Mouse (Mus musculus) forebrain, embryonic 15.5 days (tissue): ENCODE results near the gene Dnajb4. TPM values are rescaled to one million over a fixed set of nuclear protein-coding genes. Genes with fewer than 3 reads are reported as not detected.

ENCODE experiments used
- ATAC-seq: fragments of 200-750 bp; cut with Nextera tagmentation; replicated peaks from 2 replicates; pipeline ENCODE4 v1.8.0; 2017; ENCODE audit warnings: mild to moderate bottlenecking, moderate TSS enrichment, moderate library complexity
- H3K27ac ChIP-seq: fragments of 300-500 bp; sonication (generic); replicated peaks from 2 replicates; pipeline ENCODE4 v1.5.1; 2015; ENCODE audit warnings: mild to moderate bottlenecking, inconsistent platforms
- H3K27me3 ChIP-seq: fragments of 300-500 bp; sonication (generic); 2 replicates; pipeline ENCODE4 v1.6.1; 2015; ENCODE audit warnings: inconsistent platforms
- H3K36me3 ChIP-seq: fragments of 300-500 bp; sonication (generic); 2 replicates; pipeline ENCODE4 v1.6.1; 2015; ENCODE audit warnings: mild to moderate bottlenecking, inconsistent platforms
- H3K4me1 ChIP-seq: fragments of 300-500 bp; sonication (generic); 2 replicates; pipeline ENCODE4 v1.6.1; 2015; ENCODE audit warnings: inconsistent platforms
- H3K4me2 ChIP-seq: fragments of 300-500 bp; sonication (generic); replicated peaks from 2 replicates; pipeline ENCODE4 v1.6.1; 2015; ENCODE audit warnings: mild to moderate bottlenecking, inconsistent platforms
- H3K4me3 ChIP-seq: fragments of 300-500 bp; sonication (generic); 2 replicates; pipeline ENCODE4 v1.5.1; 2015; ENCODE audit warnings: mild to moderate bottlenecking, inconsistent platforms
- H3K9ac ChIP-seq: fragments of 300-500 bp; sonication (generic); replicated peaks from 2 replicates; pipeline ENCODE4 v1.6.1; 2015; ENCODE audit warnings: mild to moderate bottlenecking, inconsistent platforms
- H3K9me3 ChIP-seq: fragments of 300-500 bp; sonication (generic); 2 replicates; pipeline ENCODE4 v1.6.1; 2016; ENCODE audit warnings: inconsistent platforms
- WGBS: fragments of 180-500 bp; shearing (Covaris S2); methylation state at CpG from one replicate; pipeline ENCODE4 v1.1.7; 2015; ENCODE audit warnings: mixed read lengths; 5-methylcytosine and 5-hydroxymethylcytosine counted together
- polyA plus RNA-seq: library from polyadenylated mRNA; unstranded; fragments of >200 nt; fragmentation: Nextera tagmentation; extraction: Ambion mirVana; gene quantifications from 2 replicates; pipeline ENCODE4 v1.2.1, GENCODE M21; 2015

The Dnajb4 gene
- polyA plus RNA-seq, 1 experiment from 2014 or later = 35.4 TPM

DNA sequence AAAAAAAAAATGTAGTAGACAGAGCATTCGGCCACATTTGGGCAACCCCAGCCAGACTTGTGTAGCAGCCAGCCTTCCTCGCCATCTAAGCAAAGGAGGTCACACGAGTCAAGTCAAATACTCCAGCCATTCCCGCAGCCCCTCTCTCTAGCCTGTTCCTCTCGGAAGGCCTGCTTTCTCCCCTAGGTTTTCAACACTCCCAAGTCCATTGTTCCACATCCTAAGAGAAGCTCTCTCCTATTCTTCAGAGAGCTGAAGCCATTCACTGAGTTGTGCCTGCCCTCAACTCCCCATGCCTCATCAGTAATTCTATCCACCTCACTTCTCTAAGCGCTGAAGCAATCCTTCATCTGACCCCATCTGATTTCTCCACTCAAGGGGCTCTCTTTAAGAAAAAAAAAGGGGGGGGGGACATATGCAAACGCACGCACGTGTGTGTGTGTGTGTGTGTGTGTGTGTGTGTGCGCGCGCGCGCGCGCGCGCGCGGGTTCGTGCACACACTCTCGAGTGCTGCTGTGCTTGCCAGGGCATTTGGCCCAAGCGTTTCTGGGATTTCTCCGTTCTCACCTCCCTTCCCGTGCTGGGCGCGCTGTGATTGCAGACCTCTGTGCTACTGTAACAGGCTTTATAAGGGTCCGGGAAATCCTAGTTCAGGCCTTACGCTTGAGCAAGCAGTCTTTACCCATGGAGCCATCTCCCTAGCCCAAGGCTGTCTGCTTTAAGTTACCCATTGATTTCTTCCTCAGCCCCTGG is 43.2 kb downstream of the Dnajb4 start:
- Histone ChIP-seq H3K9me3 (no peaks in the 10 kb centered on the region), H3K4me2 (peak overlapping the region; percentile 81), H3K27ac (no peak overlapping the region; the same call in 1 of the 2 replicates), H3K27me3 (peaks cover 13% of the 10 kb centered on the region; the same call in 1 of the 2 replicates), H3K36me3 (no peaks in the 10 kb centered on the region), H3K4me1 (peaks cover 21% of the 10 kb centered on the region), H3K9ac (peak overlapping the region; percentile 32), H3K4me3 (peak overlapping the region; percentile 46)
- peak; percentile 56 for ATAC-seq
- 5% methylated on average over 29 of the region's 29 CpGs for WGBS

DNA sequence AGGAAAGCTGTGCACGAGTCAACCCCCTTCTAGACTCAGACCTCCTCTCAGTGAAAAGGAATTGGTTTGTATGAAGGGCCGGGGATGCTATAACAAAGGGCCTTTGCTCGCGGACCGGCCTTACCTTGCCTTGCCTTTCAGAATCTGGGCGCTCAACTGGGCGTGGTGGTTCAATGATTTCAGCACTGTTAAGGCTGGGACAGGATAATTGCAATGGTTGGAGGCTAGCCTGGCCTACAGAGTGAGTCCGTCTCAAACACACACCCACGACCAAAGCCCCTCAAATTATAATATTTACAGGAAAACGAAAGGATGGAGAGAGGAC is 44.0 kb downstream of the Dnajb4 start, which contains the start of gene Gipc2:
Gene Gipc2 (minus strand): TSS at position 132 of the 325 bp plus-strand sequence.
- peak within 1 kb of the TSS; percentile 1; the same call in 1 of the 2 replicates for H3K27ac ChIP-seq
- H3K9me3 ChIP-seq = no peaks in the 10 kb centered on the region
- H3K27me3 ChIP-seq = peaks cover 13% of the 10 kb centered on the region; the same call in 1 of the 2 replicates
- H3K36me3 ChIP-seq = no peaks in the 10 kb centered on the region
- H3K9ac ChIP-seq = peak within 1 kb of the TSS; percentile 52
- H3K4me3 ChIP-seq = peak within 1 kb of the TSS; percentile 46
- ATAC-seq = no peak; the same call in 1 of the 2 replicates
- peak within 1 kb of the TSS; percentile 81 for H3K4me2 ChIP-seq
- H3K4me1 ChIP-seq = peaks cover 21% of the 10 kb centered on the region
- 2% methylated on average over 10 of the region's 10 CpGs for whole genome bisulfite sequencing

DNA sequence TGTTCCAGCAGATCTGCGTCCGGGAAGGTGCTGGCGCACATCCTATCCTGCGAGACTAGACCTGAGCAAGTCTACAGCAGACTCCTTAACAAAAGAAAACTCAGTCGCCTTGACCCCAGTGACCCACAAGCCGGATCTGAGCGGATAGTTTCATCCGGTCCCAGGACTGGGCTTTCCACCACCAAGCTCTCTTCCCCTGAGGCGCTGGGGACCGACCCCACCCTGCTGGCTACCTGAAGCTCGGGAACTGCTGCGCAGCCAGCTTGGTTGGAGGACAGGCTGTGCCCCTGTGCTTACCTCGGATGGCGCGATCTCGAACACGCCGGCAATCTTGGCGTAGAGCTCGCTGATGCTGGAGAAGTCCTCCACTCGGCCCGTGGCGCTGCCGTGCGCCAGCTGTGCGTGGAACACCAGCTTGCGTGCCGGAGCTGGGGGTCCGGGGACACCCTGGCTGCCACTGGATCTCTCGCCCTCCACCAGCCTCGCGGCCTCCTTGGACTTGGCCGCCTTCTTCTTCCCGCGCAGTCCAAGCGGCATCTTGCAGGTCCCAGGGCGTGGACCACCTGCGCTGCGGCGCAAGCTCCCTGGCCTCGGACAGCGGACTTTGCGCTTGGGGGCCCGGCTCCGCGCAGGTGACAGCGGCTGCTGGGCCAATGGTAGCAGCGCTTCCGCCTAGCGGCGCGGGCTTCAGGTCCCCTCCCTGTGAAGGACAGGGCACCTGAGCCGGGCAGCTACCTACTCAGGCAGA is 44.6 kb downstream of the Dnajb4 start:
- peak overlapping the region; percentile 46 for H3K4me3 ChIP-seq
- 1% methylated on average over 53 of the region's 53 CpGs for WGBS
- H3K27me3 ChIP-seq = peaks cover 13% of the 10 kb centered on the region; the same call in 1 of the 2 replicates
- peak overlapping the region; percentile 52 for H3K9ac ChIP-seq
- 0 out of 2 replicates have a peak overlapping the region, but pooled peaks have one; percentile 1 for H3K27ac ChIP-seq
- H3K9me3 ChIP-seq = no peaks in the 10 kb centered on the region
- peak; percentile 72 for ATAC-seq
- no peaks in the 10 kb centered on the region for H3K36me3 ChIP-seq
- H3K4me2 ChIP-seq = peak overlapping the region; percentile 81
- peaks cover 21% of the 10 kb centered on the region for H3K4me1 ChIP-seq

DNA sequence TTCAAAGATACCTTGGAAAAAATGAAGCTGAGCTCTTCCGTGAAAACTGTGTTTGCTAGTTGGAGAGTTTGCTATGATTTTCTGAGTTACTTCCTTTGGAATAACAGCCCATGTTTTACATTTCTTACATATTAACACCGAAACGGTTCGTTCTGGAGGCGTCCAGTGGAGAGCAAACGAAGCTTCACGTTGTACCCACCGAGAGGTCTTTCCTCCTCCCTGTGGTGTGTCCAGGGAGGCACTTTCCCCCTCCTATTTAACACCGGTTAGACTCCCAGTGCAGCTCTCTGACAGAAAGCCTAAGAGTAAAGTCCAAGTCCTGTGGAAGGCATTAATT is 45.1 kb downstream of the Dnajb4 start:
- no peaks in the 10 kb centered on the region for H3K9me3 ChIP-seq
- H3K27me3 ChIP-seq = peaks cover 13% of the 10 kb centered on the region; the same call in 1 of the 2 replicates
- H3K9ac ChIP-seq = no peak overlapping the region; the same call in 1 of the 2 replicates
- WGBS = 37% methylated on average over 9 of the region's 9 CpGs
- peaks cover 21% of the 10 kb centered on the region for H3K4me1 ChIP-seq
- no peak for ATAC-seq
- H3K36me3 ChIP-seq = no peaks in the 10 kb centered on the region
- H3K4me3 ChIP-seq = peak overlapping the region; percentile 46
- H3K27ac ChIP-seq = no peak overlapping the region
- peak overlapping the region; percentile 81 for H3K4me2 ChIP-seq

DNA sequence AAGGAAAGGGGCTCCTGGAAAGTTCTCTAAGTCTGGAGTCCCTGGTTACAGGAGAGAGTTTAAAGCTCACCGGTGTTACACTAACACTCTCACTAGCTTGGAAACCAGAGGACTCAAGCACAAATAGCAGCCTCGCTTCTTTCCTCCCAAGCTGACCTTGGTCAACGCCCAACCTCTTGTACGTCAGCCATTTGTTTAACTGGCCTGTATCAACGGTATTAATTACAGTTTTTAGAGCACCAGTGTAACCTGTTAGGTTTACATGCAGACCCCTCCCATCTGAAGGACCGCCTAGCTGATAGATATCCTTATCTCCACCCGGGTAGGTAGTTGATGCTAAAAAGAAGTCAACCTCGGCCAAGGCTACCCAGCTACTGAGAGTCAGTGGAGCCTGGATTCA is 46.8 kb downstream of the Dnajb4 start:
- no peak for ATAC-seq
- H3K4me2 ChIP-seq = no peak overlapping the region
- H3K36me3 ChIP-seq = no peaks in the 10 kb centered on the region
- 91% methylated on average over 8 of the region's 8 CpGs for WGBS
- no peak overlapping the region for H3K27ac ChIP-seq
- H3K4me3 ChIP-seq = no peak overlapping the region
- H3K4me1 ChIP-seq = peaks cover 26% of the 10 kb centered on the region
- H3K9me3 ChIP-seq = no peaks in the 10 kb centered on the region
- H3K27me3 ChIP-seq = peaks cover 13% of the 10 kb centered on the region; the same call in 1 of the 2 replicates
- H3K9ac ChIP-seq = no peak overlapping the region

DNA sequence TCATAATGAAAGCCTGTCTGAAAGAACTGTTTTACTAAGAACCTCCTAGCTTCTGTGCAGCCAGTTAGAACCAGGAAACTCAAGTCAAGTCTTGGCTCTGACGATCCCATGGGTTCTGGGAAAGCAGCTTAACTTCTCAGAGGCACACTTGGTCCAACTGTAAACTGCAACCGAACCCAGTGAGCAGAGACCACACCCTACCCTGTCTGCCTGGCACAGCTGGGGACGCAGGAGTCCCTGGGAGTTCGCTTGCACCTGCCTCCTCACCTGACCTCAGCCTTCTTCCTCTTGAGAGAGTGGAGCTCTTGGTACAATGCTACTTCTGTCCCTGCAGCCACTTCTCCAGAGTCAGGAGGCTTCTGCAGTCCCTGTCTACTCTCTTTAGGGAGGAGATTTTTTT is 49.5 kb downstream of the Dnajb4 start:
- peaks cover 12% of the 10 kb centered on the region for H3K4me1 ChIP-seq
- ATAC-seq = no peak
- no peak overlapping the region for H3K4me2 ChIP-seq
- H3K9ac ChIP-seq = no peak overlapping the region
- no peak overlapping the region for H3K27ac ChIP-seq
- H3K4me3 ChIP-seq = no peak overlapping the region
- H3K9me3 ChIP-seq = no peaks in the 10 kb centered on the region
- peaks cover 10% of the 10 kb centered on the region; the same call in 1 of the 2 replicates for H3K27me3 ChIP-seq
- no peaks in the 10 kb centered on the region for H3K36me3 ChIP-seq
- 67% methylated on average over 4 of the region's 4 CpGs for WGBS

DNA sequence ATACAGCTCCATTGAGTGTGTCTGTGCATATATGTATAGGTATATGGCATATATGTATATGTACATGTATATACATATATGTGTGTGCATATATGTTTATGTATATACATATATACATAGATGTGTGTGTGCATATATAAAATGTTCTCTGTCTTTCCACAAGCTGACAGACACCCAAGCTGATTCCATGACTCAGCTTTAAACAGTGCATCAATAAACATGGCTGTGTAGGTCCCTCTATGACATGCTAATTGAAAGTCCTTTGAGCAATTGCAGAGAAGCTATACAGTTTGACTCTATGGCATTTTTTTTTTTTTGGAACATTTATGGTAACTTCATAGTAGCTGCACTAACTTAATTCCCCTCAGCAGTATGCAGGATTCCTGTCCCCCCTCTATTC is 50.8 kb downstream of the Dnajb4 start:
- 0 out of 2 replicates have a peak, but pooled peaks have one; percentile 33 for ATAC-seq
- H3K4me3 ChIP-seq = no peak overlapping the region
- no peaks in the 10 kb centered on the region for H3K36me3 ChIP-seq
- peaks cover 13% of the 10 kb centered on the region for H3K4me1 ChIP-seq
- 0 out of 2 replicates have a peak, but pooled peaks cover 4% of the 10 kb centered on the region for H3K27me3 ChIP-seq
- H3K9ac ChIP-seq = no peak overlapping the region
- no peaks in the 10 kb centered on the region for H3K9me3 ChIP-seq
- no peak overlapping the region for H3K27ac ChIP-seq
- no peak overlapping the region for H3K4me2 ChIP-seq

DNA sequence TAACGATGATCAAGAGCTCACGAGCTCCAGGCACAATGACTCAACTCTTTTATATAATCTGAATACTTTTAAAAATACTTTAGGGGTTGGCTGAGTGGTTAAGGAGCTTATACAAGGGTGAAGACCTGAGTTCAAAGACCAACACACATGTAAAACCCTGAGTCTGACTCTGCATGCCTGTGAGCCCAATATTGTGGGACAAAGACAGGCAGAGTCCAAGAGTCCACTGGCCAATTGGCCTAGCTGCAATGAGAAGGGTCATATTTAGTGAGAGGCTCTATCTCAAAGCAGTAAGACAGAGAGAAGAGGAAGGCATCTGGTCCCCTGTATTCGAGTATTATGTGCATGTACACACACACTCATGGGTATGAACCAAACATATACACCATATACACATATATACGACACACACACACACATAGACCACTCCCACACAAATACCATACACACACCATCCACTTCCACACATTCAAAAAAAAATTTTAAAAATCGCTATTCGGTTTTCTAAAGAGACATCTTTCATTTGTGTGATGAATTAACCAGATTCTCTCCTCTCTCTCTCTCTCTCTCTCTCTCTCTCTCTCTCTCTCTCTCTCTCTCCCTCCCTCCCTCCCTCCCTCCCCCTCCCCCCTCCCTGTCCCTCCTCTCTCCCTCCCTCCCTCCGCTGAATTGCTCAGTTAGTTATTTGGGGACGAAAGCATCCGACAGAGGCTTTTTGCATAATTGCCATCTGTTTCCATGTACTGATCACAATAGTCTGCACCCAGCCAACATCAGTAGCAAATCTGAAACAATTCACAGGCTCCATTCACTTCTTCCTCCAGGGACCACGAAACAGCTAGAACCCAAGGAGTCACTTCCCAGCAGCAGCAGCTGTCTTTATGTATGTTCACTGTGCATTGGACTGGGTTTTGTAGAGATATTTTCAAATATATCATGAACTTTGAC is 51.5 kb downstream of the Dnajb4 start:
- no peaks in the 10 kb centered on the region for H3K36me3 ChIP-seq
- H3K4me1 ChIP-seq = peaks cover 13% of the 10 kb centered on the region
- 46% methylated on average over 10 of the region's 10 CpGs for WGBS
- ATAC-seq = peak; percentile 78
- H3K9me3 ChIP-seq = no peaks in the 10 kb centered on the region
- H3K9ac ChIP-seq = no peak overlapping the region
- H3K27ac ChIP-seq = 0 out of 2 replicates have a peak overlapping the region, but pooled peaks have one; percentile 35
- 0 out of 2 replicates have a peak, but pooled peaks cover 4% of the 10 kb centered on the region for H3K27me3 ChIP-seq
- H3K4me2 ChIP-seq = no peak overlapping the region
- no peak overlapping the region for H3K4me3 ChIP-seq

DNA sequence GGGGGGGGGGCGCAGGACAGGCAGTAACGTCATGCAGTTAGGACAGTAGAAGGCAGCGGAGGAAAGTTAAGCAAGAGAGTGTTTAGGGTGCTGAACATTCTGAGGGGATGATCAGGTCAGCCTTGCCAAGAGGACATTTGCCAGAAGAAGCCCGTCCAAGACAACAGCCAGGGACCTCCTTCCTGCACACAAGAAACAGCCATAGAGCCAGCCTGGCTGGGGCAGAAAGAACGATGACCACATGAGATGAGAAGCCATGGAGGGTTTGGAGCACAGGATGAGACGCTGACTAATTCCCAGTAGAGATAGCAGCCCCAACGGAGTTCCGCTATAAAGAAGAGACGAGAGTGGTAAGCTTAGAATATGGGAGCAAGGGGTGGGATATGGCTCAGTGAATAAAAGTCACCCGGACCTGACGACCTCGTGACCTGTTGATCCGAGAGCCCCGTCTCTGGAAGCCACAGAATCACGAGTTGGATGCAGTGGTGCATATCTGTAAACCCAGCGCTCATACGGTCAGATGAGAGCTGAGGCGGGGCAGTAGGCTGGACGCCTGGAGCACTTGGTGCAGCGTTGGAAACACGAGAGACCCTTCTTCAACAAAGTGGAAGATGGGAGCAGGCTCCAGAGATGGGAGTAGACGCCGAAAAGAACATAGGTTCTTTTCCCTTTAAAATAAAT is 53.1 kb downstream of the Dnajb4 start:
- H3K4me1 ChIP-seq = peaks cover 13% of the 10 kb centered on the region
- H3K9me3 ChIP-seq = no peaks in the 10 kb centered on the region
- H3K9ac ChIP-seq = no peak overlapping the region
- H3K27me3 ChIP-seq = no peaks in the 10 kb centered on the region
- no peaks in the 10 kb centered on the region for H3K36me3 ChIP-seq
- no peak overlapping the region for H3K4me3 ChIP-seq
- H3K27ac ChIP-seq = no peak overlapping the region
- 83% methylated on average over 23 of the region's 23 CpGs for WGBS
- H3K4me2 ChIP-seq = no peak overlapping the region
- ATAC-seq = no peak

DNA sequence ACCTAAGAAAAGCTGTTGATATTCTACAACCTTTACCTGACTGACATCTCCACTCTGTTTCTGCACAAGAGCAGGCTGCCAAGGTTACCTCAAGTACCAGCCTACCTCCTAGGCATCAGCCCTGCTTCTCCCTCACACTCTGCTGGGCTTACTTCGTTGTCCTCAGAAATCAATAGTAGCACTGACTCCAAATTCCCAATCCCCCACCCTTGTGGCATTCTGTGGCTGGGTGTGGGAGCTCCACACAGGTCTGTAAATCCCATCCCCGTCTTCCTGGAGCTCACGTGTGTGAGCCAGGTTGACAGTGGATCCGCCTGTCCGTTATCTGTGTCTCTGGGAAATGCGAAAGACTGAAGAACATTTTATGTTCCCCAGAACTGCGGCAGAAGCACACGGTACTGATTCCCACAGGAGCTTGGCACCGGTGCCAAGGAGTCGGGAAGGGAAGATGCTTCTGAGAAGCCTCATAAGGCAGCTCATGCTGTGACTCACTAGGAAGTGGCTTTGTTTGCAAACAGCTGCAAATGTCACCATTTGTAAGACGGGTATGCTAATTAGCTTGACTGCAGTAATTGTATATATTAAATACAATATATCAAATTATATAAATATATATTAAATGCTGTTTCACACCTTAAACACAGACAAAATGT is 54.7 kb downstream of the Dnajb4 start:
- H3K27ac ChIP-seq = no peak overlapping the region
- peak; percentile 44; the same call in 1 of the 2 replicates for ATAC-seq
- H3K9me3 ChIP-seq = no peaks in the 10 kb centered on the region

DNA sequence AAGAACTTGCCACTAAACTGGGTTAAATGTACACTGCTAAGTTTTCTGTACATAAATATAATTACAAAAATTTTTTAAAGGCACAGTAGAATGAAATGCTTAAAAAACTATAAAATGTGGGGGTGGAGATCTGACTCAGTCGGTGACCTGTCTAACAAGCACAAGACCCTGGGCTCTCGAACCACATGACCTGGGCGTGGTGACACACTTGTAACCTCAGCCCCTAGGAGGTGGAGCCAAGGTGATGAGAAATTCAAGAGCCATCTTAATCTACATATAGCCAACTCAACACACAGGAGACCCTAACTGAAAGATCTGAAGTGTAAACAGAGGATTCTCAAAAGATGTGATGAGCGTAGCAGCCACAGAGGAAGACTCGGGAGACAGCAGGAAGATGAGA is 56.0 kb downstream of the Dnajb4 start:
- Histone ChIP-seq H3K4me1 (peaks cover 10% of the 10 kb centered on the region), H3K9ac (no peak overlapping the region), H3K27me3 (no peaks in the 10 kb centered on the region), H3K4me3 (no peak overlapping the region), H3K4me2 (no peak overlapping the region), H3K36me3 (no peaks in the 10 kb centered on the region), H3K9me3 (no peaks in the 10 kb centered on the region), H3K27ac (no peak overlapping the region)
- WGBS = 92% methylated on average over 5 of the region's 5 CpGs
- ATAC-seq = no peak

More for the DNA sequence above, 54.7 kb downstream of the Dnajb4 start:
- Histone ChIP-seq H3K4me2 (no peak overlapping the region), H3K4me1 (peaks cover 13% of the 10 kb centered on the region), H3K36me3 (no peaks in the 10 kb centered on the region), H3K9ac (no peak overlapping the region), H3K27me3 (no peaks in the 10 kb centered on the region), H3K4me3 (no peak overlapping the region)
- 31% methylated on average over 11 of the region's 11 CpGs for WGBS
